Mouse (Mus musculus): ENCODE results near the gene Arhgap15. TPM values are rescaled to one million over a fixed set of nuclear protein-coding genes. Genes with fewer than 3 reads are reported as not detected.

Gene Arhgap15
- polyA plus RNA-seq, 1 experiment from 2014 or later: 22.6 TPM

DNA sequence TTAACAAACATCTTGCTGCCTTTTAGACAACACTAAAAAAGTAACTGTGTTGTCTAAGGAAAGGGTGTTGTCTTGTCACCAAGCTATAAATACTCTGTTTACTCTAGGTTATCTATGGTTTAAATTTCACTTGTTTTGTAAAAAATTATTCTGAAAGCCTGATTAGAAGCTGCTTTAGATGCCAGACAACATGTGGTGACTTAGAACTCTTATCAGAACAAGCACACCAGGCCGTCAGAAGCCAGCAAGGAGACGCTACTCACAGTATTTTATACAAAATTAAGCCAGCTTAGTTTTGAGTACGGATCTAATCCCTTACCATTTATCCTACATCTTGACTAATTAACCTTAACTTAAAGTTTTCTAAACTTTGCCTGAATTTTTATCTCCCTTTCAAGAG, 44.5 kb downstream of the Arhgap15 start:
- H3K36me3 ChIP-seq (ENCODE audit: inconsistent target): no peaks in the 10 kb centered on the region
- WGBS (ENCODE audit: missing documents): 97% methylated on average over 3 of the region's 3 CpGs
- no peak overlapping the region for H3K4me3 ChIP-seq (ENCODE audit: inconsistent target)
- H3K79me2 ChIP-seq (ENCODE audit: inconsistent target): peaks cover 25% of the 10 kb centered on the region; the same call in 1 of the 2 replicates
- no peak overlapping the region for H3K27ac ChIP-seq

GRCm38 (mm10) chr2:43794700-43795099, 46.1 kb downstream of the Arhgap15 start:
- Histone ChIP-seq H3K79me2 (ENCODE audit: inconsistent target) (peaks cover 19% of the 10 kb centered on the region; the same call in 1 of the 2 replicates), H3K36me3 (ENCODE audit: inconsistent target) (no peaks in the 10 kb centered on the region), H3K4me3 (ENCODE audit: inconsistent target) (no peak overlapping the region; the same call in 1 of the 2 replicates), H3K27ac (peak overlapping the region; percentile 38; the same call in 1 of the 2 replicates)
- 52% methylated on average over 5 of the region's 5 CpGs for WGBS (ENCODE audit: missing documents)

DNA sequence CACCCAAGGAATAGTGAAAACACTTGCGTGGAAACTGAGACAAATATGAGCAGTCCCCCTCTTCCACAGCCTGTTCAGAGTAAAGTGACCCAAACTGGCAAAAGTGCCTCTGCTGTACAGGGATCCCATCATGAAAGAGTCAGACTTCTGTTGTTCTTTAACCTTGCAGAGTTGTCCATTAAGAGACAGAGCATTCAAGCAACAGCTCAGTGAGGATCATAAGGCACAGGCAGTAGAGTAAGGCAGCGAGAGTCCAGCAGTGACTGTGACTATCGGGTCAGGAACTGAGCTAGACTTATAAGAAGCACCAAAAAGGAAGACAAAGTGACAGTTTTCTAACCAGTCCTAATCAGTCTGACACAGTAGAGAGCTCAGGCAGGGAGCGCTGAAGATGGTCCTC, 47.8 kb downstream of the Arhgap15 start:
- Histone ChIP-seq H3K4me3 (ENCODE audit: inconsistent target) (no peak overlapping the region), H3K27ac (no peak overlapping the region), H3K79me2 (ENCODE audit: inconsistent target) (peaks cover 19% of the 10 kb centered on the region; the same call in 1 of the 2 replicates), H3K36me3 (ENCODE audit: inconsistent target) (no peaks in the 10 kb centered on the region)
- WGBS (ENCODE audit: missing documents): 98% methylated on average over 4 of the region's 4 CpGs

DNA sequence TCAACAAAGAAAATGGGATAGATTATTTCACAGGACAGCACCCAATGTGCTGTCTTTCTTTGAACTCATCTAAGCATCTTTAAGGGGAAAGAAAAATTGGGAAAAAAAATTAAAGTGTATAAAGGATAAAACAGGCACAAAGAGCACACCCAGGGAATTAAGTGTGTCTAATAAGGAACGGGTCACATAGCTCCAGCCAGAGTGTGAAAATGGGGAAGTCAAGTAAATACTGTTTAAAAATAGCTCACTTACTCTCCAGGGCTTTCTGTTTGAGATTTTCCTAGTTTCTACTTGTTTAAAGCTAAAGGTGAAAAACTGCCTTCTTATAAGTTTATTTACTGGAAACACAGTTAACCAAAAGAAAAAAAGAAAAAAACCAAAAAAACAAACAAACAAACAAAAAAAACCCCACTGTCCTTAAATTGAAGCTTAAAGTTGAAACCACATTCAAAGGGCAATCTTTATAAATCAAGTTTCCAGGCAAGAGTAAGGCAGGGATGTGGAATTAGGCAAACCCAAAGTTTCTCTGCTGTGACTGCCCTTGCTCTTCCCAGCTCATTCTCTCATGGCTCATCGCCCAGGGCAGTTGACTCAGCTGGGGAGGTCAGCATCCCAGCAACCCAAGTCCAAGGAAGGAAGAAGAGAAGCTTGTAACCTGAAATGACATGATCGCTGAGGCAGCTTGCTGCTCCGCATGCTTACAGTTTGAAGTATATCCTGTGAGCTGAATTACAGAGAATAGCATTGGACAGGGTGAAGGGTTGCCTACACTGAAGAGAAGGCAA, 57.5 kb downstream of the Arhgap15 start:
- H3K27ac ChIP-seq: peak overlapping the region; percentile 42
- H3K79me2 ChIP-seq (ENCODE audit: inconsistent target): peaks cover 18% of the 10 kb centered on the region; the same call in 1 of the 2 replicates
- WGBS (ENCODE audit: missing documents): 37% methylated on average over 4 of the region's 4 CpGs
- no peaks in the 10 kb centered on the region for H3K36me3 ChIP-seq (ENCODE audit: inconsistent target)
- no peak overlapping the region for H3K4me3 ChIP-seq (ENCODE audit: inconsistent target)

DNA sequence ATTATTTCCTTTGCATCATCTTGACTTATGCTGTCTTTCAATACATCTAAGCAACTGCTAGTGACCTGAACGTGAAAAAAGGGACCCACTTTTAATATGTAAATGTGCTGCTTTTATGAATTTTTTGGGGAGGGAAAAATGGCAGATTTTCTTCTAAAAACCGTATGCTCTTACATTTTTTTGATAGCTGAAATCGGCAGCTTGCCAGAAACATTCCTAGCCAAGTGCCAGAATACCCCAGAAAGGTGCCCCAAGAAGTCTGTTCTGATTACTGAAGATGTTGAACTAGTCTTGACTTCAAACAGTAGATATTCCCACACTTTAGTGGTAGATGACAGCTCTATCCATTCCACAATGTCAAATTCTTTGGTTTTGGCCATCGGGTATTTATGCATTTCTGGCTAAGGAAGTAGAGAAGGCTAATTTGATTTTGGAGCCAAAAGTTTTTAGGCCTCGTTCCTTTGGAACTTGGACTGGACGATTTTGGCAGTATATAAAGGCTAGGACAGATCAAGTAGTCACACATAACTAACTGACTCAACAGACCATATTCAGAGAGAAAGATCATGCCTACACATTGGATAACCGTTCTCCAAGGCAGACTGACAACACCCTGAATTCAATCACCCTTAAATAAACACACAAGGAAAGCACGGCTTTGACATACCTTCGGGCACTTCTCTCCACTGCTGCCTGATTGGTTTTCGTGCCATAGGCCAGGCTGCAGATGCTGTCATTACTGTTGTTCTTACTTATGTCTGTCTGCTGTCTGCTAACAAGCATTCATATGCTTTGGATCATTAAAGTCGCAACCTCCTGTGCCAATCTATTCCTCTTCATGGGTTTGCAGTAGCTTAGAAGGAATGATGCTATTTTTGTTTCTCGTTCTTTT, 67.5 kb downstream of the Arhgap15 start:
- H3K79me2 ChIP-seq (ENCODE audit: inconsistent target): no peaks in the 10 kb centered on the region
- 98% methylated on average over 12 of the region's 12 CpGs for WGBS (ENCODE audit: missing documents)
- H3K4me3 ChIP-seq (ENCODE audit: inconsistent target): no peak overlapping the region
- H3K27ac ChIP-seq: no peak overlapping the region
- H3K36me3 ChIP-seq (ENCODE audit: inconsistent target): no peaks in the 10 kb centered on the region

DNA sequence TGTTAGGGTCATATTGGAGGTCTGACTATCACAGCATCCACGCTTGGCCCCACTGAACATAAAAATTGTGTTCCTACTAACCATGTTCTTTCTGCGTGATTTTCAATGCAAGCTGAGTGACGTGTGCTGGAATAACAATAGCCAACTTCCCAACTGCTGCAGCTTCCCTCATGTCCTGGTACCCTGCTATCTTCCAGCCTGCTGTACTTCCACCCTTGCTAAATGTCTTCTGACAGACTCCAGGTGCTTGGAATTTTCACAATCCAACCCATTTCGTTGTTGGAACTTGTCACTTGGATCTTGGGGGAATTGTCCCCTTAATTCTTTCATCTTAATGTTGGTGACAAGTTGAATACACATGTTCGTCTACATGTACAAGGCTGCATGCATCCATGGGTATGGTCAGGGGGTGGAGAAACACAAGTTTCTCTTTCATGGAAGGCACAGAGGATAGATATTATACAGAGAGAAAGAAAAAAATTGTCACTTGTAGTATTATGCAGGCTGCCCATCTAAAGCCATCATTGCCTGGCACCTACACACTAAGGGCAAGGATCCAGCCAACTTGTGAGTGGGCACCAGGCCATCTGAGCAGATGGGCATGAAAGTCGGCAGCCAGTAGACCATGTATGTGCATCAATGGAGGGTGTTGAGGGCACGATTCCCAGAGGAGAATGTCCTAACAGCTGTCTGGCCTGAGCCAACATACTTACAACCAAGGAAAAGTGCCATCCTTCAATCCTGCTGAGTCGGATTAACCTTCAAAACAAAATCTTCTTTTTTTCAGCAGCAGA, 68.4 kb downstream of the Arhgap15 start:
- H3K79me2 ChIP-seq (ENCODE audit: inconsistent target): no peaks in the 10 kb centered on the region
- WGBS (ENCODE audit: missing documents): 96% methylated on average over 8 of the region's 8 CpGs
- no peak overlapping the region for H3K27ac ChIP-seq
- no peaks in the 10 kb centered on the region for H3K36me3 ChIP-seq (ENCODE audit: inconsistent target)
- no peak overlapping the region for H3K4me3 ChIP-seq (ENCODE audit: inconsistent target)

DNA sequence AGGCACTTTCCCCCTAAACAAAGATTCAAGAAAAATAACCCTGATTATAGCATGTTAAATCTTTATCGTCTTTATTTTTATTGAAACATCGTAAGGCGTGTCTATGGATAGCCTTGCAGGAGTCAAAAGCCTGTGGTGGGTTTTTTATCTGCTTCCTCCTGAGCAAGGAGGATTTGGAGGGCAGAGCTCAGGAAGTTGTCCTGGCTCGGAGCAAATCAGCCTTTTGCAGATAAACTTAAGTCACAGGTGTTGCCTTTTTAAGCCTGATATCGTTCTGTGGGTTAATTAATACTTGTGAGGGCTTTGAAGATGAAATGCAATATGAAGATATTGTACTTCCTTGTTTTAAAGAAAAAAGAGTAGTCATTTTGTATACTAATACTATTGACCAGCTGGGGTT, 87.3 kb downstream of the Arhgap15 start:
- 66% methylated on average over 5 of the region's 5 CpGs for WGBS (ENCODE audit: missing documents)
- no peaks in the 10 kb centered on the region for H3K36me3 ChIP-seq (ENCODE audit: inconsistent target)
- no peak overlapping the region for H3K27ac ChIP-seq
- no peak overlapping the region for H3K4me3 ChIP-seq (ENCODE audit: inconsistent target)
- no peaks in the 10 kb centered on the region for H3K79me2 ChIP-seq (ENCODE audit: inconsistent target)

DNA sequence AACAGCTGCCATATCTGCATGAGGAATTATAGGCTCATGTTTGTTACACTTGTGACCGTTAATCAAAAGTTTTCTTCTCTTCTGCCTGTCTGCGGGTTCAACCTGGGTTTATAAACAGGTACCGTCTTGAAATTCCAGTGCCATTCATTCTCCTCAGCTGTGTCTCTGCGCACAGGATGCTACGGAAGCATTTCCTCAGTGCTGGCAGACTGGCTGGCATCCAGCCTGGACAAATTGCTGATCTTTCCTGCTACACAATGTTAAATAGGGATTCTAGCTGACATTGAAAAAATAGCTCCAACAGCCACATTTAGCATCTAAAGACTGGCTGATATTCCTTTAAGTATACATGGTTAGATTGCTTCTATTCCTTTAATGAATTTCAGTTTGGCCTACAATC, 93.0 kb downstream of the Arhgap15 start:
- no peak overlapping the region for H3K4me3 ChIP-seq (ENCODE audit: inconsistent target)
- WGBS (ENCODE audit: missing documents): 98% methylated on average over 5 of the region's 5 CpGs
- H3K79me2 ChIP-seq (ENCODE audit: inconsistent target): no peaks in the 10 kb centered on the region
- H3K27ac ChIP-seq: no peak overlapping the region
- 0 out of 2 replicates have a peak, but pooled peaks cover 6% of the 10 kb centered on the region for H3K36me3 ChIP-seq (ENCODE audit: inconsistent target)

- H3K27ac ChIP-seq: no peak overlapping the region
- 100% methylated on average over 3 of the region's 3 CpGs for WGBS (ENCODE audit: missing documents)
- no peaks in the 10 kb centered on the region for H3K36me3 ChIP-seq (ENCODE audit: inconsistent target)
- H3K79me2 ChIP-seq (ENCODE audit: inconsistent target): no peaks in the 10 kb centered on the region
- H3K4me3 ChIP-seq (ENCODE audit: inconsistent target): no peak overlapping the region
Observed at GRCm38 (mm10) chr2:43851195-43851594, 102.6 kb downstream of the Arhgap15 start.

GRCm38 (mm10) chr2:43862709-43863108, 114.1 kb downstream of the Arhgap15 start:
- no peaks in the 10 kb centered on the region for H3K79me2 ChIP-seq (ENCODE audit: inconsistent target)
- no peaks in the 10 kb centered on the region for H3K36me3 ChIP-seq (ENCODE audit: inconsistent target)
- H3K27ac ChIP-seq: no peak overlapping the region
- H3K4me3 ChIP-seq (ENCODE audit: inconsistent target): no peak overlapping the region
- WGBS (ENCODE audit: missing documents): 19% methylated on average over 5 of the region's 5 CpGs

DNA sequence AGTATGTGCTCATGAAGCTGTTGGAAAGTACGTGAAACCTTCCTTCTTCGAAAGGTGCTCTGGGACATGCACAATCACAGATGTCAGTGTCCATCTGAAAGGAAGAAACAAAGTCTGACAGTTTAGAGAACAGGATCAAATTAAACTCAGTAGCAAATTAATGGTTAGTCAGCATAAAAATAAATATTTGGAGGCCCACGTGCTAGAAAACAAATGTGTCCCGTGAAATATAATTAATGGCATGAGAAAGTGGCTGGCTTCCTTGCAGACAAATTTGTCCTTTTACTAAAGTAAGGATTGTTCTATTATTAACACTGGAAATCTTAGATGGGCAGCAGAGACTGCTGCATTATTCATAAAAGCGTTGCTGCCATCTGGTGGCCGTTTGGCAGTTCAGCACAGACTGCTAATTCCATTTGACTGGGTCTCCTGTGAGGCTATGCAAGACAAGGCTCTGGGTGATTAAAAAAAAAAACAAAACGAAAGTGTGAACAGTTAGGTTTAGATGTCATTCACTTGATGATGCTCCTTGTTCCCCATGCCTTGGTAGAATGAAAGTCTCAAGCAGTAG, 153.9 kb downstream of the Arhgap15 start:
- Histone ChIP-seq H3K4me3 (ENCODE audit: inconsistent target) (no peak overlapping the region), H3K79me2 (ENCODE audit: inconsistent target) (no peaks in the 10 kb centered on the region), H3K27ac (no peak overlapping the region), H3K36me3 (ENCODE audit: inconsistent target) (no peaks in the 10 kb centered on the region)
- 34% methylated on average over 7 of the region's 7 CpGs for WGBS (ENCODE audit: missing documents)

GRCm38 (mm10) chr2:43907496-43907895, 158.9 kb downstream of the Arhgap15 start:
- no peak overlapping the region for H3K4me3 ChIP-seq (ENCODE audit: inconsistent target)
- H3K27ac ChIP-seq: no peak overlapping the region
- no peaks in the 10 kb centered on the region for H3K36me3 ChIP-seq (ENCODE audit: inconsistent target)
- WGBS (ENCODE audit: missing documents): 98% methylated on average over 5 of the region's 5 CpGs
- no peaks in the 10 kb centered on the region for H3K79me2 ChIP-seq (ENCODE audit: inconsistent target)

- H3K36me3 ChIP-seq (ENCODE audit: inconsistent target): no peaks in the 10 kb centered on the region
- no peak overlapping the region for H3K4me3 ChIP-seq (ENCODE audit: inconsistent target)
- no peaks in the 10 kb centered on the region for H3K79me2 ChIP-seq (ENCODE audit: inconsistent target)
- no peak overlapping the region for H3K27ac ChIP-seq
- 96% methylated on average over 6 of the region's 6 CpGs for WGBS (ENCODE audit: missing documents)
Observed at GRCm38 (mm10) chr2:43914104-43914503, 165.5 kb downstream of the Arhgap15 start.

DNA sequence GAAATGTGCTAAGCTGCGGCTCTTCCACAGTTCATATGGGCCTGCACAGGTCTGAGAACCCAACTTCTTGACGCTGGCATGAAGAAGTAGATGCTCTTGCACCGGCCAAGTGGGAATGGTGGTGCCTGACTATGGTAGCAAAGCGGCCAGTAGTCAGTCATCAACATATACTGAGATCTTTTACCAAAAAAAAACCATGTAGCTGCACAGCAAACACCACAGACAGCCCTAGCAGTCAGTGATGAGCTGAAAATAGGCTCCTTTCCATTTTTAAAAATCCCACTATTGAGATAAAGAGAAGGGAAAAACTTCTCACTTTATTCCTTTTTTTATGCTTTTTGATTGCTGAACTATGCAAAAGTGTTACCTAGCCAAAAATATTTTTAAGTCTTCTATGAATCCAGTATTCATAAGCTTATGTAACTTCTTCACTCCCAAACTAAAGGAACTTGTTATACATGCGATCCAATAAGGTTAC, 175.3 kb downstream of the Arhgap15 start:
- H3K79me2 ChIP-seq (ENCODE audit: inconsistent target): no peaks in the 10 kb centered on the region
- no peaks in the 10 kb centered on the region for H3K36me3 ChIP-seq (ENCODE audit: inconsistent target)
- 97% methylated on average over 5 of the region's 5 CpGs for WGBS (ENCODE audit: missing documents)
- no peak overlapping the region for H3K27ac ChIP-seq
- no peak overlapping the region for H3K4me3 ChIP-seq (ENCODE audit: inconsistent target)
